ENCODE assay signal across 8 mouse cellular contexts in genomic region chr19:3333694-3334515, GRCm38 (mm10). TPM values are rescaled to one million over a fixed set of nuclear protein-coding genes. Genes with fewer than 3 reads are reported as not detected.
DNase-seq lines count a peak whose midpoint lies in the region; ATAC-seq lines count a peak whose summit lies in the region.

No protein-coding gene starts in this region.

- no peak overlapping the region for H3K4me3 ChIP-seq in embryonic facial prominence, embryonic 15.5 days (replicated peaks)
- no peak overlapping the region for H3K4me3 ChIP-seq in embryonic facial prominence, embryonic 10.5 days
- no peak overlapping the region for H3K4me3 ChIP-seq in midbrain, embryonic 13.5 days (replicated peaks)

- intact Hi-C loops in left cerebral cortex, postnatal 25 days (cut with DNase I), result no loop called here

- H3K9me3 ChIP-seq in embryonic facial prominence, embryonic 15.5 days (replicated peaks), result no peaks in the 10 kb centered on the region
- H3K9me3 ChIP-seq in embryonic facial prominence, embryonic 10.5 days, result no peaks in the 10 kb centered on the region; the same call in 1 of the 2 replicates
- H3K9me3 ChIP-seq in midbrain, embryonic 13.5 days, result no peaks in the 10 kb centered on the region

- no peaks in the 10 kb centered on the region for H3K36me3 ChIP-seq in embryonic facial prominence, embryonic 15.5 days
- H3K36me3 ChIP-seq in embryonic facial prominence, embryonic 10.5 days (replicated peaks), result no peaks in the 10 kb centered on the region
- no peaks in the 10 kb centered on the region for H3K36me3 ChIP-seq in midbrain, embryonic 13.5 days

- H3K4me2 ChIP-seq in embryonic facial prominence, embryonic 15.5 days (replicated peaks), result no peak overlapping the region
- no peak overlapping the region for H3K4me2 ChIP-seq in midbrain, embryonic 13.5 days (replicated peaks)

- H3K27ac ChIP-seq in embryonic facial prominence, embryonic 15.5 days (replicated peaks), result peak overlapping the region; percentile 51; the same call in 1 of the 2 replicates
- H3K27ac ChIP-seq in embryonic facial prominence, embryonic 10.5 days (replicated peaks), result no peak overlapping the region
- 0 out of 2 replicates have a peak overlapping the region, but pooled peaks have one; percentile 14 for H3K27ac ChIP-seq in midbrain, embryonic 13.5 days

- DNase-seq in embryonic facial prominence, embryonic 10.5 days (ENCODE audit: low spot score), result no peak
- DNase-seq in adrenal gland, postnatal 36 days, result peak; percentile 67 to 77
- peak; percentile 86 for DNase-seq in kidney, adult 9 months
- no peak for DNase-seq in embryo, embryonic 9.5 days (ENCODE audit: extremely low spot score)
- DNase-seq in cerebellum, adult 18-20 months, result no peak
- no peak for DNase-seq in left cerebral cortex, postnatal 25 days (ENCODE audit: low spot score in 2 of 2)

- H3K4me1 ChIP-seq in embryonic facial prominence, embryonic 15.5 days, result peaks cover 8% of the 10 kb centered on the region; the same call in 1 of the 2 replicates
- peaks cover 5% of the 10 kb centered on the region for H3K4me1 ChIP-seq in embryonic facial prominence, embryonic 10.5 days
- H3K4me1 ChIP-seq in midbrain, embryonic 13.5 days (replicated peaks), result peaks cover 18% of the 10 kb centered on the region

- ATAC-seq in embryonic facial prominence, embryonic 15.5 days (ENCODE audit: insufficient number of reproducible peaks, low FRiP score, low TSS enrichment, low read depth), result no peak
- ATAC-seq in midbrain, embryonic 13.5 days, result peak; percentile 64

- no peaks in the 10 kb centered on the region for H3K27me3 ChIP-seq in embryonic facial prominence, embryonic 15.5 days
- peaks cover 7% of the 10 kb centered on the region; the same call in 1 of the 2 replicates for H3K27me3 ChIP-seq in embryonic facial prominence, embryonic 10.5 days (replicated peaks; ENCODE audit: low read depth, poor library complexity, severe bottlenecking)
- no peaks in the 10 kb centered on the region for H3K27me3 ChIP-seq in midbrain, embryonic 13.5 days

- H3K9ac ChIP-seq in embryonic facial prominence, embryonic 15.5 days, result no peak overlapping the region
- no peak overlapping the region for H3K9ac ChIP-seq in midbrain, embryonic 13.5 days (replicated peaks)

- 69% methylated on average over 17 of the region's 17 CpGs for WGBS in embryonic facial prominence, embryonic 15.5 days
- WGBS in embryonic facial prominence, embryonic 10.5 days, result 70% methylated on average over 17 of the region's 17 CpGs
- WGBS in midbrain, embryonic 13.5 days, result 27% methylated on average over 17 of the region's 17 CpGs

RNA-seq across cellular contexts. Expression of gene Cpt1a, which starts 11.8 kb away (rescaled TPM):
- 15.5 and 18.2 TPM in 2 replicates for polyA plus RNA-seq in embryonic facial prominence, embryonic 15.5 days (2015; fragmentation: Nextera tagmentation; extraction: Ambion mirVana)
- 4.5 and 5.7 TPM in 2 replicates for polyA plus RNA-seq in embryonic facial prominence, embryonic 10.5 days (2016; fragmentation: Nextera tagmentation; extraction: Ambion mirVana)
- 100 to 1,000 TPM; 265 to 423 TPM for total RNA-seq in adrenal gland, postnatal 36 days (2021)
- 12.9 TPM in 2 replicates for polyA plus RNA-seq in midbrain, embryonic 13.5 days (2015; fragmentation: Nextera tagmentation; extraction: Ambion mirVana)
- total RNA-seq in left cerebral cortex, postnatal 25 days (2021), result 10 to 100 TPM; 24.0 to 30.0 TPM

RNA-seq across cellular contexts. Expression of gene Ighmbp2, which starts 51.1 kb away (rescaled TPM):
- polyA plus RNA-seq in embryonic facial prominence, embryonic 15.5 days (2015; fragmentation: Nextera tagmentation; extraction: Ambion mirVana), result 10.2 and 11.0 TPM in 2 replicates
- polyA plus RNA-seq in embryonic facial prominence, embryonic 10.5 days (2016; fragmentation: Nextera tagmentation; extraction: Ambion mirVana), result 12.3 and 13.8 TPM in 2 replicates
- total RNA-seq in adrenal gland, postnatal 36 days (2021), result 1 to 10 TPM; 5.2 to 6.7 TPM
- 11.6 and 11.9 TPM in 2 replicates for polyA plus RNA-seq in midbrain, embryonic 13.5 days (2015; fragmentation: Nextera tagmentation; extraction: Ambion mirVana)
- total RNA-seq in left cerebral cortex, postnatal 25 days (2021), result 10 to 100 TPM in 1 of 2 experiments, 1 to 10 TPM in 1; 9.3 to 10.4 TPM

RNA-seq across cellular contexts. Expression of gene Mrpl21, which starts 51.2 kb away (rescaled TPM):
- 111 and 116 TPM in 2 replicates for polyA plus RNA-seq in embryonic facial prominence, embryonic 15.5 days (2015; fragmentation: Nextera tagmentation; extraction: Ambion mirVana)
- polyA plus RNA-seq in embryonic facial prominence, embryonic 10.5 days (2016; fragmentation: Nextera tagmentation; extraction: Ambion mirVana), result 143 and 148 TPM in 2 replicates
- total RNA-seq in adrenal gland, postnatal 36 days (2021), result 10 to 100 TPM; 70.0 to 74.4 TPM
- polyA plus RNA-seq in midbrain, embryonic 13.5 days (2015; fragmentation: Nextera tagmentation; extraction: Ambion mirVana), result 111 and 118 TPM in 2 replicates
- total RNA-seq in left cerebral cortex, postnatal 25 days (2021), result 10 to 100 TPM; 49.9 to 55.9 TPM

RNA-seq across cellular contexts. Expression of gene Tesmin, which starts 54.8 kb away (rescaled TPM):
- 0.47 and 0.65 TPM in 2 replicates for polyA plus RNA-seq in embryonic facial prominence, embryonic 15.5 days (2015; fragmentation: Nextera tagmentation; extraction: Ambion mirVana)
- polyA plus RNA-seq in embryonic facial prominence, embryonic 10.5 days (2016; fragmentation: Nextera tagmentation; extraction: Ambion mirVana), result 0.30 and 0.49 TPM in 2 replicates
- under 1 TPM; 0.73 to 0.92 TPM for total RNA-seq in adrenal gland, postnatal 36 days (2021)
- polyA plus RNA-seq in midbrain, embryonic 13.5 days (2015; fragmentation: Nextera tagmentation; extraction: Ambion mirVana), result 0.35 and 0.37 TPM in 2 replicates
- total RNA-seq in left cerebral cortex, postnatal 25 days (2021), result under 1 TPM; 0.27 to 0.44 TPM

Comparison
In these comparisons a context has a peak if more than half of its experiments do, and no peak if none do; other contexts are left out.
1. DNase-seq: peak in adrenal gland, postnatal 36 days (2 of 2) and kidney, adult 9 months (single experiment); none in embryonic facial prominence, embryonic 10.5 days (single experiment), embryo, embryonic 9.5 days (single experiment), cerebellum, adult 18-20 months (0 of 2) and left cerebral cortex, postnatal 25 days (0 of 2).